Mouse (Mus musculus): Measurements from ENCODE around the gene Bcl11a. TPM values are rescaled to one million over a fixed set of nuclear protein-coding genes. Genes with fewer than 3 reads are reported as not detected.

Bcl11a gene
- total and polyA plus RNA-seq, 3 experiments = 37.0 to 112 (median 83.8) TPM

DNA sequence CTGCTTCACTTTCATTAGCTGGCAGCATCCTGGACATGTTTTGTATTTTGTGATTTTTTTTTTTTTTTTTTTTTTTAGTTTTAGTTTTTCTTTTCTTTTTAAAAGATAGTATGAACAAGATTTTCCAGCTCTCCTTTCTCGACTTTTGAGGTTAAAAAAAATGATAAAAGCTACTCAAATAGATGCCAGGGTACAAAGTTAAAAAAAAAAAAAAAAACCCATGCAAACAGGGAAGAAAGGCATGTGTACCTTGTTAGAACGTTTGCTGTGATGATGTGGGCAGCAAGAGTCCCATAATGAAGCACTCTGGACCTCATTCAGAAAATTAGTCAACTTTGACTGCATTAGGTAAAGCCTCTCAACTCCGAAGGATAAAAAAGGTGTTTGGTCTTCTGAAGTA is 6.2 kb downstream of the Bcl11a start:
- Histone ChIP-seq H3K9me3 (replicated peaks; ENCODE audit: insufficient read depth, low read length) (no peaks in the 10 kb centered on the region), H3K27me3 (ENCODE audit: control insufficient read depth in 1 of 2, insufficient read depth in 2 of 2, low read length in 2 of 2) (no peaks in the 10 kb centered on the region), H3K36me3 (ENCODE audit: control insufficient read depth in 1 of 2, insufficient read depth in 2 of 2, low read length in 2 of 2) (peaks cover 40 to 54% of the 10 kb centered on the region in 2 experiments), H3K27ac (ENCODE audit: control insufficient read depth, low read depth, low read length) (peak overlapping the region; percentile 25; the same call in 1 of the 2 replicates), H3K4me3 (ENCODE audit: control insufficient read depth in 1 of 2, insufficient read depth in 1 of 2, low read depth in 2 of 2, low read length in 2 of 2) (peak overlapping the region; percentile 18 to 82; a peak in 2 of 4 replicates), H3K79me2 (ENCODE audit: control insufficient read depth, insufficient read depth, low read length, poor library complexity) (peaks cover 94% of the 10 kb centered on the region), H3K4me1 (ENCODE audit: control insufficient read depth in 1 of 2, insufficient read depth in 2 of 2, low read length in 2 of 2) (peaks cover 9 to 18% of the 10 kb centered on the region in 2 experiments), H3K9ac (ENCODE audit: control insufficient read depth, low read depth, low read length, poor library complexity, severe bottlenecking) (peak overlapping the region; percentile 98)
- DNase-seq (ENCODE audit: low read depth, low spot score) = peak; percentile 21
- TF ChIP-seq POLR2A (IDR thresholded peaks at IDR 0.05; ENCODE audit: control insufficient read depth in 1 of 2, insufficient read depth in 1 of 2, low read depth in 1 of 2, low read length in 2 of 2, poor library complexity in 1 of 2) (0 out of 4 replicates have a peak, but pooled peaks of 1 of the 2 experiments have one; percentile 15), MYB (IDR thresholded peaks at IDR 0.05; ENCODE audit: low read depth, low read length) (no peak), EP300 (IDR thresholded peaks at IDR 0.05; ENCODE audit: low read depth in 1 of 2, low read length in 2 of 2) (no peak), NELFE (IDR thresholded peaks at IDR 0.05; ENCODE audit: low read depth, low read length) (no peak), MAZ (IDR thresholded peaks at IDR 0.05; ENCODE audit: low read depth, low read length) (no peak), NRF1 (IDR thresholded peaks at IDR 0.05; ENCODE audit: insufficient read depth, low read depth, low read length, poor library complexity, severe bottlenecking) (no peak), BHLHE40 (IDR thresholded peaks at IDR 0.05; ENCODE audit: borderline replicate concordance, low read depth, low read length) (no peak), TAL1 (IDR thresholded peaks at IDR 0.05; ENCODE audit: low read length) (no peak), CHD1 (IDR thresholded peaks at IDR 0.05; ENCODE audit: low read depth, low read length) (0 out of 2 replicates have a peak, but pooled peaks have one; percentile 66), ZMIZ1 (IDR thresholded peaks at IDR 0.05; ENCODE audit: low read depth, low read length) (no peak), ELF1 (IDR thresholded peaks at IDR 0.05; ENCODE audit: low read depth, low read length) (no peak), POLR2AphosphoS5 (IDR thresholded peaks at IDR 0.05; ENCODE audit: borderline replicate concordance, low read depth, low read length) (no peak), E2F4 (IDR thresholded peaks at IDR 0.05; ENCODE audit: borderline replicate concordance, low read depth, low read length) (no peak), ZNF384 (IDR thresholded peaks at IDR 0.05; ENCODE audit: low read depth, low read length) (peak; percentile 60; the same call in 1 of the 2 replicates), ZKSCAN1 (IDR thresholded peaks at IDR 0.05; ENCODE audit: low read depth, low read length) (no peak), USF1 (IDR thresholded peaks at IDR 0.05; ENCODE audit: low read depth, low read length) (no peak), KAT2A (conservative IDR thresholded peaks at IDR 0.05; ENCODE audit: low read depth, low read length) (no peak), MXI1 (IDR thresholded peaks at IDR 0.05; ENCODE audit: low read depth, low read length) (no peak), MAX (IDR thresholded peaks at IDR 0.05; ENCODE audit: low read length) (no peak), RAD21 (IDR thresholded peaks at IDR 0.05; ENCODE audit: low read depth, low read length) (no peak), USF2 (IDR thresholded peaks at IDR 0.05; ENCODE audit: borderline replicate concordance in 1 of 2, insufficient read depth in 1 of 2, low read depth in 1 of 2, low read length in 2 of 2) (no peak), SIN3A (IDR thresholded peaks at IDR 0.05; ENCODE audit: low read length) (no peak), TBP (IDR thresholded peaks at IDR 0.05; ENCODE audit: low read depth, low read length) (no peak)

Measured in MEL (cell line).